In genomic region chr1:105990911-105991761, GRCm38 (mm10) we compare ENCODE assay signal across 8 mouse cellular contexts. TPM values are rescaled to one million over a fixed set of nuclear protein-coding genes. Genes with fewer than 3 reads are reported as not detected.
DNase-seq lines count a peak whose midpoint lies in the region; ATAC-seq and TF ChIP-seq lines count a peak whose summit lies in the region.

No protein-coding gene starts in this region.

- peak; percentile 52 for ATAC-seq in Patski
- ATAC-seq in hindbrain, embryonic 11.5 days (ENCODE audit: low FRiP score) = peak; percentile 2; the same call in 1 of the 2 replicates

- H3K4me3 ChIP-seq in hindbrain, embryonic 11.5 days (ENCODE audit: low read depth, low read length) = peak overlapping the region; percentile 66

- under 1% methylated on average over 86 of the region's 104 CpGs for WGBS in hindbrain, embryonic 11.5 days

- POLR2A ChIA-PET in Patski (lab: Charles Lee) = interaction anchor here (1.8 kb wide), 1 partner anchor 85 kb away, joined by 5 read pairs; no protein-coding TSS in a partner anchor

- H3K36me3 ChIP-seq in hindbrain, embryonic 11.5 days (ENCODE audit: control insufficient read depth, insufficient read depth, low read length) = no peaks in the 10 kb centered on the region

- H3K27me3 ChIP-seq in Patski = no peaks in the 10 kb centered on the region
- no peaks in the 10 kb centered on the region for H3K27me3 ChIP-seq in hindbrain, embryonic 11.5 days (ENCODE audit: control insufficient read depth, insufficient read depth, low read length)

- H3K4me1 ChIP-seq in hindbrain, embryonic 11.5 days (replicated peaks; ENCODE audit: control insufficient read depth, insufficient read depth, low read length) = no peaks in the 10 kb centered on the region

- H3K4me2 ChIP-seq in hindbrain, embryonic 11.5 days (replicated peaks; ENCODE audit: low read depth, low read length) = peak overlapping the region; percentile 93

- H3K9me3 ChIP-seq in hindbrain, embryonic 11.5 days (ENCODE audit: control insufficient read depth, low read length) = no peaks in the 10 kb centered on the region

- DNase-seq in Patski (ENCODE audit: low read depth, low spot score) = no peak
- peak; percentile 66 for DNase-seq in cerebellum, adult 8-10 months
- DNase-seq in frontal cortex, adult 2 months (ENCODE audit: extremely low spot score in 1 of 2, low spot score in 1 of 2) = peak; percentile 17 to 57
- DNase-seq in hindbrain, embryonic 11.5 days (ENCODE audit: low spot score) = peak; percentile 69
- DNase-seq in layer of hippocampus, postnatal 25 days (ENCODE audit: extremely low spot score in 1 of 2, low spot score in 1 of 2) = peak; percentile 35 to 60
- DNase-seq in lung, postnatal 14 days = peak; percentile 68
- DNase-seq in ovary, postnatal 36 days (ENCODE audit: low spot score) = peak; percentile 69
- peak; percentile 71 to 72 for DNase-seq in thymus, postnatal 36 days

- H3K9ac ChIP-seq in hindbrain, embryonic 11.5 days (ENCODE audit: low read depth, low read length) = peak overlapping the region; percentile 65

- in situ Hi-C loops in Patski (cut with MboI; ENCODE audit: low pct_unique_long_range_greater_than_20kb) = no loop called here

- H3K27ac ChIP-seq in hindbrain, embryonic 11.5 days (ENCODE audit: low read depth, low read length) = peak overlapping the region; percentile 69

- CTCF ChIA-PET in Patski (lab: Charles Lee) = interaction anchor here (0.6 to 1.2 kb wide), 2 partner anchors 12 to 83 kb away, joined by 3 read pairs; no protein-coding TSS in a partner anchor

- TF ChIP-seq CTCF in Patski (IDR thresholded peaks at IDR 0.05) = no peak

RNA-seq across cellular contexts. Expression of gene Zcchc2, which starts 0.9 kb away (rescaled TPM):
- 14.1 TPM for polyA plus RNA-seq in Patski (2021)
- polyA plus RNA-seq in frontal cortex, adult 2 months (2012; rRNA removed) = 16.7 TPM in 2 replicates
- 2.3 and 2.9 TPM in 2 replicates for polyA plus RNA-seq in hindbrain, embryonic 11.5 days (2014; fragmentation: Nextera tagmentation; extraction: Ambion mirVana)
- total RNA-seq in layer of hippocampus, postnatal 25 days (2021) = 10 to 100 TPM; 18.5 to 22.2 TPM
